Mouse (Mus musculus) MEL (cell line): ENCODE data around the gene Pomt1.

Source experiments
- CHD2 ChIP-seq: IDR thresholded peaks from 2 replicates; pipeline ENCODE4 v1.6.1; 2011; ENCODE audit warnings: low read length, improper control_type of control experiment
- CTCF ChIP-seq, 3 experiments: IDR thresholded peaks in 2 of 3; conservative IDR thresholded peaks in 1 of 3; 2 replicates each; pipeline ENCODE4 v1.5.1; 2011 to 2012; ENCODE audit warnings: low read length in 3 of 3, low read depth in 2 of 3, mild to moderate bottlenecking in 2 of 3, improper control_type of control experiment in 1 of 3, inconsistent platforms in 1 of 3, mixed read lengths in 1 of 3, moderate library complexity in 1 of 3; ENCODE audit not compliant: control insufficient read depth in 1 of 3, insufficient read depth in 1 of 3, poor library complexity in 1 of 3, severe bottlenecking in 1 of 3
- EP300 ChIP-seq, 2 experiments: IDR thresholded peaks; 2 replicates each; pipeline ENCODE4 v1.6.1; 2011; ENCODE audit warnings: improper control_type of control experiment in 2 of 2, low read length in 2 of 2, low read depth in 1 of 2, mild to moderate bottlenecking in 1 of 2
- KAT2A ChIP-seq: conservative IDR thresholded peaks from 2 replicates; pipeline ENCODE4 v1.6.1; 2012; ENCODE audit warnings: low read depth, low read length, improper control_type of control experiment, inconsistent platforms
- MAX ChIP-seq: IDR thresholded peaks from 2 replicates; pipeline ENCODE4 v1.6.1; 2011; ENCODE audit warnings: low read length, improper control_type of control experiment
- MAZ ChIP-seq: IDR thresholded peaks from 2 replicates; pipeline ENCODE4 v1.6.1; 2012; ENCODE audit warnings: low read depth, mild to moderate bottlenecking, inconsistent platforms, low read length, improper control_type of control experiment
- POLR2A ChIP-seq, 2 experiments: IDR thresholded peaks; 2 replicates each; pipeline ENCODE4 v1.6.1; 2011 to 2012; ENCODE audit warnings: low read length in 2 of 2, mild to moderate bottlenecking in 2 of 2, control low read depth in 1 of 2, improper control_type of control experiment in 1 of 2, low read depth in 1 of 2, moderate library complexity in 1 of 2; ENCODE audit not compliant: control insufficient read depth in 1 of 2, insufficient read depth in 1 of 2, poor library complexity in 1 of 2
- RAD21 ChIP-seq: IDR thresholded peaks from 2 replicates; pipeline ENCODE4 v1.6.1; 2011; ENCODE audit warnings: mild to moderate bottlenecking, low read depth, low read length, improper control_type of control experiment
- TCF12 ChIP-seq: IDR thresholded peaks from 2 replicates; pipeline ENCODE4 v1.6.1; 2014; ENCODE audit warnings: low read depth, mild to moderate bottlenecking, inconsistent platforms, low read length, improper control_type of control experiment, moderate library complexity
- USF1 ChIP-seq: IDR thresholded peaks from 2 replicates; pipeline ENCODE4 v1.6.1; 2014; ENCODE audit warnings: low read depth, mild to moderate bottlenecking, inconsistent platforms, low read length, improper control_type of control experiment, moderate library complexity

DNA sequence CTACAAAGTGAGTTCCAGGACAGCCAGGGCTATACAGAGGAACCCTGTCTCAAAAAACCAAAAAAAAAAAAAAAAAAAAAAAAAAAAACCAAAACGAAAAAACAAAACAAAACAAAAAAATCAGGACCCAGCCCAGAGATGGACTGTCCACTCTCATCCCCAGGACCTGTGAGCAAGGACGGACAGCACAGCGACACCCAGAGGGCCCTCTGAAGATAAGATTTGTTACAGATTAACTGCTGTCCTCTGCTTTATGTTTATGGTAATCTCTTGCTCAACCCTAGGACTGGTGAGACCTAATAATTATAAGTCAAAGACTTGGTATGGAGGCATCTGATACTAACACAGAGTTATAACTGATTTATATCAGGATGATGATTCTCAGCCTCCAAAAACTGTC is 39.4 kb downstream of the Pomt1 start:
- TF ChIP-seq POLR2A (IDR thresholded peaks at IDR 0.05; ENCODE audit: control insufficient read depth in 1 of 2, insufficient read depth in 1 of 2, low read depth in 1 of 2, low read length in 2 of 2, poor library complexity in 1 of 2), result no peak
- TF ChIP-seq CTCF (IDR thresholded peaks at IDR 0.05 in 2 of 3, conservative IDR thresholded peaks at IDR 0.05 in 1 of 3; ENCODE audit: control insufficient read depth in 1 of 3, insufficient read depth in 1 of 3, low read depth in 2 of 3, low read length in 3 of 3, poor library complexity in 1 of 3, severe bottlenecking in 1 of 3), result no peak
- no peak for TF ChIP-seq MAX
- TF ChIP-seq TCF12, result no peak
- no peak for TF ChIP-seq EP300 (IDR thresholded peaks at IDR 0.05; ENCODE audit: low read depth in 1 of 2, low read length in 2 of 2)
- TF ChIP-seq KAT2A, result no peak
- no peak for TF ChIP-seq MAZ
- TF ChIP-seq RAD21, result no peak
- TF ChIP-seq USF1, result no peak
- no peak for TF ChIP-seq CHD2
